Mouse (Mus musculus) hindbrain, embryonic 16.5 days (tissue): ENCODE measurements around the gene Macf1. TPM values are rescaled to one million over a fixed set of nuclear protein-coding genes. Genes with fewer than 3 reads are reported as not detected.

Experiments used
- ATAC-seq: fragments of 200-750 bp; cut with Nextera tagmentation; 2 replicates; pipeline ENCODE4 v1.8.0; 2017; ENCODE audit warnings: moderate TSS enrichment, moderate library complexity
- H3K27ac ChIP-seq: fragments of 300-500 bp; sonication (generic); 2 replicates; pipeline ENCODE4 v1.5.1; 2014; ENCODE audit warnings: low read depth, mild to moderate bottlenecking, control low read depth, low read length, moderate library complexity
- H3K27me3 ChIP-seq: fragments of 300-500 bp; sonication (generic); replicated peaks from 2 replicates; pipeline ENCODE4 v1.6.1; 2014; ENCODE audit warnings: low read length; ENCODE audit not compliant: control insufficient read depth, insufficient read depth
- H3K36me3 ChIP-seq: fragments of 300-500 bp; sonication (generic); 2 replicates; pipeline ENCODE4 v1.6.1; 2014; ENCODE audit warnings: mild to moderate bottlenecking, low read length, moderate library complexity, mixed read lengths; ENCODE audit not compliant: control insufficient read depth, insufficient read depth
- H3K4me1 ChIP-seq: fragments of 300-500 bp; sonication (generic); 2 replicates; pipeline ENCODE4 v1.6.1; 2014; ENCODE audit warnings: low read depth, low read length; ENCODE audit not compliant: control insufficient read depth, insufficient read depth
- H3K4me2 ChIP-seq: fragments of 300-500 bp; sonication (generic); 2 replicates; pipeline ENCODE4 v1.6.1; 2014; ENCODE audit warnings: mild to moderate bottlenecking, low read length, control low read depth, moderate library complexity
- H3K4me3 ChIP-seq: fragments of 300-500 bp; sonication (generic); 2 replicates; pipeline ENCODE4 v1.5.1; 2014; ENCODE audit warnings: mild to moderate bottlenecking, low read length, control low read depth, moderate library complexity
- H3K9ac ChIP-seq: fragments of 300-500 bp; sonication (generic); 2 replicates; pipeline ENCODE4 v1.6.1; 2014; ENCODE audit warnings: low read depth, mild to moderate bottlenecking, control low read depth, low read length, moderate library complexity
- H3K9me3 ChIP-seq: fragments of 300-500 bp; sonication (generic); 2 replicates; pipeline ENCODE4 v1.6.1; 2014; ENCODE audit warnings: mild to moderate bottlenecking, low read length, moderate library complexity; ENCODE audit not compliant: control insufficient read depth
- WGBS: fragments of 180-500 bp; shearing (Covaris S2); extraction: QIAGEN DNeasy Blood & Tissue Kit; methylation state at CpG from one replicate; pipeline ENCODE4 v1.1.7; 2014; 5-methylcytosine and 5-hydroxymethylcytosine counted together
- polyA plus RNA-seq: library from polyadenylated mRNA; unstranded; fragments of >200 nt; fragmentation: Nextera tagmentation; extraction: Ambion mirVana; gene quantifications from 2 replicates; pipeline ENCODE4 v1.2.1, GENCODE M21; 2015

Gene Macf1
- polyA plus RNA-seq, 1 experiment from 2014 or later: 61.0 TPM

DNA sequence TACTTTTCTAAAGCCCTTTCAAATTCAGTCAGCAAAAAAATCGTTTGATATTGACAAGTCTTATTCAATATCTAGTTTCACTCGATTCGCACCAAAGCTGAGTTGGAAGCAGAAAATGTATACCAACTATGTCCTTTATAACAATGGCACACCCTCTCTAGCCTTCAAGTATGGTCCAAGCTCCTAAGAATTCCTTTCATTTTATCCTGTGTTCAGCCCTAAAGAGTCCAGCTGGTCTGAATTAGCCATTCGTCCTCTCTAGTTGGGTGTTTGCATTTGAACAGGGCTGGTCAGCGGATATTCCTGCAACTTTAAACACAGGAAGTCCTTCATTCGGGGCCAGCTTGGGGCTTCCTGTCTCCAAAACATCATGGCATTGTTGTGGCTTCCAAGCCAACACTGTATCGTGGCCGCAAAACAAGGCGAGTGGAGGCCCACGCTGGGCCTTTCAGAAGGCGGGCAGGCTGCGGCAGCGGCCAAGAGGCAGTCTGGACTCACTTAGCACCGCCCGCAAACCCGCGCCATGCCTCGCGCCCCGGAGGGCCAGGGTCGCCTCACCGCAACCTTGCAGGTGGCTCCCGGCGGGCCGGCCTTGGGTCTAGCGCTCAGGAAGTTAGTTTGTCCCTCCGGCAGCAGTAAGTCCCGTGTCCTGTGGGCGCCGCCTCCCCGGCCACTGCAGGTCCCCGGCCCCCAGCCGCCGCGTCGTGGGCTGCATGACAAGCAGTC is 273.0 kb downstream of the Macf1 start:
- Histone ChIP-seq H3K4me3 (peak overlapping the region; percentile 83), H3K9ac (peak overlapping the region; percentile 83), H3K4me2 (peak overlapping the region; percentile 75), H3K4me1 (peaks cover 54% of the 10 kb centered on the region), H3K27ac (peak overlapping the region; percentile 86), H3K27me3 (no peaks in the 10 kb centered on the region), H3K36me3 (no peaks in the 10 kb centered on the region), H3K9me3 (no peaks in the 10 kb centered on the region)
- WGBS: 2% methylated on average over 31 of the region's 36 CpGs
- no peak; the same call in none of the 2 replicates for ATAC-seq

DNA sequence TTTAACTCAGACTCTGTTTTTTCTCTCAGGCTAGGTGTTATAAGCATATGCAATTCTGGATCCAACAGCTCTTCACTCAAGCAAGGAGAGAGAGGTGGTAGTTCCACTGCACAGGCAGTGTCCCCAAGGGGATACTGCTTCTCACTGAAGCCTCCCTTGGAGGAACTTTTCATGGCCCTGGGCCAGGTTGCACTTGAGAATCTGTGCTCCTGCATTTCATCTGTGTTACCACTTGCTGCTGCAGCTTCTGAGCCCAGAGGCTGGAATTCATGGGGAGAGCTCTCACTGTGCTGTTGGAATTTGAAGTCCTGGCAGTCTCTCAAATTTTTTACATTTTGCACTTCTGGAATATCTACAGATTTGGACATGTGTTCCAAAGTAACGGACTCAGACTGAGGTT is 274.4 kb downstream of the Macf1 start:
- Histone ChIP-seq H3K9me3 (no peaks in the 10 kb centered on the region), H3K27ac (no peak overlapping the region), H3K9ac (no peak overlapping the region), H3K27me3 (no peaks in the 10 kb centered on the region), H3K4me2 (no peak overlapping the region), H3K4me1 (peaks cover 68% of the 10 kb centered on the region), H3K36me3 (no peaks in the 10 kb centered on the region), H3K4me3 (no peak overlapping the region)
- no peak for ATAC-seq
- WGBS: 53% methylated on average over 1 of the region's 1 CpGs

DNA sequence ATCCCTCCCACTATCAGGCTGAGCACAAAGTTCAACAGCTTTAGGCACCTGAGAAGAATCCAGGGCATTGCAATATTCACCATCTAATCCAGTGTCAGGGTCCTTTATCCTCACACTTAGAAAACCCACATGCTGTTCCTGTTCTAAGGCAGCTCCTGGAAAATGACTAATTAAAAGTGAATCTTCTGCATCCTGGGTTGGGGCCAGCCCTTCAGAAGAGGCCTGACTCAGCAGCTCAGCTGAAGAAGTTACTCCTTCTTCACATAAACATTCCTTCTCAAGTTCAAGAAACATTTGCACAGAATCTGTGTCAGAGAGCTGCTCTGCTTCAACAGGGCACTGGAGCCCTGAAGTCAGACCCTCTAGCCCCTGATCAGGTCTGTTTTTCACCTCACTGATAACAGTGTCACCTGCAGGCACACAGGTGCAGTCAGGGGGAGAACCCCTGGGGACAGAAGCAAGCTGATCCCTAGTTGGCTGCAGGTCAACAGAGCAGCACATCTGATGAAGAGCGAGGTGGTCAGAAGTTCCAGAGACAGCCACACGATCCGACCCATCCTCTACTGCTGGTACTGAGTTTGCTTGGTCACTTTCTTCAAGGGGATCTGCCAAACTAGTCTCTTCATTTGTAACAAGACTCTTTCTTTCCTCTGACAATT is 275.0 kb downstream of the Macf1 start:
- no peak for ATAC-seq
- Histone ChIP-seq H3K36me3 (no peaks in the 10 kb centered on the region), H3K4me1 (peaks cover 69% of the 10 kb centered on the region), H3K27me3 (no peaks in the 10 kb centered on the region), H3K9me3 (no peaks in the 10 kb centered on the region), H3K4me3 (no peak overlapping the region), H3K4me2 (no peak overlapping the region), H3K9ac (no peak overlapping the region), H3K27ac (no peak overlapping the region)
- WGBS: 93% methylated on average over 3 of the region's 3 CpGs

DNA sequence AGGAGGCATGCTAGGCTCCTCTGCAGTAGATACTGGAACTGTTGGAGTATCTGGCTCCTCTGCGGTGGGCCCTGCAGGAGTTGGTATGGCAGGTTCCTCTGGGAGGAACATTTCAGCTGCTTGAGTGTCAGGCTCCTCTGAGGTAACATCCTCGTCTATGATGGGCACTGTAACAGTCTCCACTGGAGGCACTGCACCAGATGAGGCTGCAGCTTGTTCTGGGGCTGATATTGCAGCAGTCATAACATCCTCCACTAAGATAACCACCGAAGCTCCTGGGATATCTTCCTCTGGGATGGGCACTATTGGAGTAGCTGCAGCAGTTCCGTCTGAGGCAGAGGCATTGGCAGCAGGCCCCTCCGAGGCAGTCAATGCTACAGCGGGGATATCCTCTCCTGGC is 276.4 kb downstream of the Macf1 start:
- peaks cover 71% of the 10 kb centered on the region for H3K4me1 ChIP-seq
- H3K9me3 ChIP-seq: no peaks in the 10 kb centered on the region
- H3K4me3 ChIP-seq: no peak overlapping the region; the same call in 1 of the 2 replicates
- peak overlapping the region; percentile 56 for H3K27ac ChIP-seq
- H3K9ac ChIP-seq: no peak overlapping the region
- no peak for ATAC-seq
- WGBS: 62% methylated on average over 6 of the region's 6 CpGs
- no peaks in the 10 kb centered on the region for H3K36me3 ChIP-seq
- peak overlapping the region; percentile 43 for H3K4me2 ChIP-seq
- no peaks in the 10 kb centered on the region for H3K27me3 ChIP-seq

DNA sequence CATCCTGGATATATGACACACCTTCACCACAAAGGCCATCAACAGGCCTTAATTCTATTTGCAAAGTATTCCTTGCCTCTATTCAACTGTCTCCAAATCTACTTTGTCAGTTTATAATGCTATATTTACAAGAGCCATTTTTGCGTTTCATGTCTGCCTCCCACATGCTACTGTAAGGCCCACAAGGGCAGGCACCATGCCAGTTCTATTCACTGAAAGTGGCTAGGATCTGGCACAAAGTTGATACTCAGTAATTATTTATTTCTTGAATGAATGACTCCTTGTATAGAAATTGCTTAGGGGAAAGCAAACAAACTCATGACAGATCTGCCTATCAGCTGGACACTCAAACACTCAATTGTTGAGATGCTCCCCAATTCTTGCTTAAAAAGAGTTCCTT is 280.1 kb downstream of the Macf1 start:
- Histone ChIP-seq H3K4me1 (peaks cover 45% of the 10 kb centered on the region), H3K9me3 (no peaks in the 10 kb centered on the region), H3K4me3 (no peak overlapping the region), H3K9ac (no peak overlapping the region), H3K27me3 (no peaks in the 10 kb centered on the region), H3K4me2 (0 out of 2 replicates have a peak overlapping the region, but pooled peaks have one; percentile 2), H3K27ac (no peak overlapping the region), H3K36me3 (peaks cover 8% of the 10 kb centered on the region; the same call in 1 of the 2 replicates)
- no peak for ATAC-seq
- WGBS: 41% methylated on average over 1 of the region's 1 CpGs

DNA sequence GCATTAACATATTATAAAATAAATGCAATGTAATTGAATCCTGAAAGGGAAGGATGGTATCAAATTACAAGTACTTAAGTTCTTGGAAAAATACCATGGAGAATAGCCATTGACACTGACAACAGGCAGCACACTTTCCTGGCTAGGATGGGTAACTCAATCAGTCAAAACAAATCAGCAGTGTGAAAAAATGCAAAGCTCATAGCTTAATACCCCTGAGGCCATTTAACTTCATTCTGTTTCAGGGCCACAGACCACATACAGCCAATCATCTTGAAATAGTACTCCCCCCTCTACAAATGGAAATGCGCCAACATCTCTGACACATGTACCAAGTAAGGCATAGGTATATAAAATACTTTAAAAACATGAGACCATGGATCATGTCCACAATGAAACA is 281.9 kb downstream of the Macf1 start:
- H3K4me3 ChIP-seq: no peak overlapping the region
- H3K9me3 ChIP-seq: no peaks in the 10 kb centered on the region
- no peak overlapping the region for H3K4me2 ChIP-seq
- peaks cover 8% of the 10 kb centered on the region for H3K36me3 ChIP-seq
- no peak overlapping the region for H3K9ac ChIP-seq
- H3K27ac ChIP-seq: no peak overlapping the region
- peaks cover 27% of the 10 kb centered on the region for H3K4me1 ChIP-seq
- ATAC-seq: no peak
- 79% methylated on average over 1 of the region's 1 CpGs for WGBS
- no peaks in the 10 kb centered on the region for H3K27me3 ChIP-seq

DNA sequence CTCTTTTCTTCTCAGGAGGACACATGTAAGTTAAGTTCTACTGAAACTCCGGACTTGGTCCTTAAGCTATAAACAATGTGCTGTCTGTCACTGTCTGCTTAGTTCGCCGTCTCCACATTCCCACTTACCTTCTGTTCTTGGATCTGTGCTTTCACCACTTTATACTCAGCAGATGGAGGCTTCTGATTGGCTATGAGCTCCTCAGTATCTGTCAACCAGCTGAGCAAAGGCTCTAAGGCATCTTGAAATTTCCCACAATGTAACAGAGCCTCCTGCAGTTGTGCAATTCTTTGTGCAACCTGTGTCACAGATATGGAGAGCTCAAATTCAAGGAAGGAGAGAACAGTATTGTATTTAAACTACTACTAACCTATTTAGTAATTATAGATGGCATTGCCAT is 282.9 kb downstream of the Macf1 start:
- H3K36me3 ChIP-seq: peaks cover 14% of the 10 kb centered on the region
- 68% methylated on average over 3 of the region's 3 CpGs for WGBS
- H3K27me3 ChIP-seq: no peaks in the 10 kb centered on the region
- H3K27ac ChIP-seq: no peak overlapping the region
- no peaks in the 10 kb centered on the region for H3K9me3 ChIP-seq
- H3K4me2 ChIP-seq: no peak overlapping the region
- H3K4me3 ChIP-seq: no peak overlapping the region
- ATAC-seq: no peak
- no peak overlapping the region for H3K9ac ChIP-seq
- peaks cover 19% of the 10 kb centered on the region for H3K4me1 ChIP-seq

DNA sequence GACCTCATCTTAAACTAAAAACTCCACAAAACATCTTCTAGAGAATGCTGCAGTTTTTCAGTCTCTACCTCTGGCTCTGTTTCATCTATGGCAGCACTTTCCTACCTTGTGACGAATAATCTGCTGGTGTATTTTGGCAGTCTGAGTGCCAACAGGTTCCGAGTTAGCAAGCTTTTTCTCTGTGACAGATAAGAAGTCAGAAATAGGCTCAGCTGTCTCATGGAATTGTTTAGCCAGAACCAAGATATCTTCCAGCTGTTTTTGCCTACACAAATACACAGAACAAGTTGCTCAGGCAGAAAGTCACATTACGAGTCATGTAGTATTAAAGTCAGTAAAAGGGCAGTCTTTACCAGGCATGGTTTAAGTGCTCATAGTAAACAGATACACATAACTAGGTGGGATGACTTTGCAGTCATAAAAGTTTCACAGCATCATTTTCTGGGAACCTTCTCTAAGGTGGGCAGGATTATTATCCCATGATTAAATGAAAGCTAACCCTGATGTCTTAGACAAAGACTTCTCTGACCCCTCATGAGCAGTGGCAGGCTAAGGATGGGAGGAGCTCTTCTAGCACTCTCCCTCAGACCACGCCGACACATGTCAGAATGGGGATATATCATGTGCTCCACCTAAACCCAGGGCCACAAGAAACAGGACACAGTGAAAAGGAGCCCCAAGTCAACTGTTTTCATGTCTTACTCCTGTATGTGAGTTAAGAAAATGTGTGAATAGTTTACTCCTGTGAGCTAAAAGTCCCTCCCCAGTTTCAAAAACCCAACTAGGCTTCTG is 286.3 kb downstream of the Macf1 start:
- peaks cover 39% of the 10 kb centered on the region for H3K36me3 ChIP-seq
- H3K27me3 ChIP-seq: no peaks in the 10 kb centered on the region
- H3K4me3 ChIP-seq: no peak overlapping the region
- no peaks in the 10 kb centered on the region; the same call in 1 of the 2 replicates for H3K4me1 ChIP-seq
- H3K27ac ChIP-seq: no peak overlapping the region
- no peaks in the 10 kb centered on the region for H3K9me3 ChIP-seq
- no peak overlapping the region for H3K9ac ChIP-seq
- ATAC-seq: no peak
- WGBS: 91% methylated on average over 5 of the region's 5 CpGs
- H3K4me2 ChIP-seq: no peak overlapping the region

DNA sequence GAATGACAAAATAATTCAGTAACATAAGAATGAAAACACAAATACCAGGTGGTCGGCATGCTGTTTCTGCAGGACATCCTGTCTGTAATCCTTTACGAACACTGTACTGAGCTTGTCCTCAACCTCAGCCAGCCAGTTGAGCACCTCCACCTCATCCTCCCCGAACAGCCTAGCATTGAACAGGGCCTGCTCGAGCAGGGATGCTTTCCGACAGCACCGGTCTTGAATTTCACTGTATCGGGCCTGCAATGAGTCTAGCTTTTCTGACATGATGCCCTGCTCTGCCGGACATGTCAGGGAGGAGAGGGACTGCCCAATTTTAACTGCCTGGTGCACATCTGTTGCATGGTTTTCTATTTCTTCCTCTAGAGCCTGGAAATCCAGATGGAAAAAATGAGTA is 287.1 kb downstream of the Macf1 start:
- Histone ChIP-seq H3K27me3 (no peaks in the 10 kb centered on the region), H3K36me3 (peaks cover 42% of the 10 kb centered on the region), H3K4me3 (no peak overlapping the region), H3K27ac (no peak overlapping the region), H3K9me3 (no peaks in the 10 kb centered on the region), H3K4me2 (no peak overlapping the region), H3K4me1 (no peaks in the 10 kb centered on the region; the same call in 1 of the 2 replicates), H3K9ac (no peak overlapping the region)
- ATAC-seq: no peak
- WGBS: 95% methylated on average over 8 of the region's 8 CpGs
